Mouse (Mus musculus) c-Kit-positive CD71-positive TER-119-negative erythroid progenitor cells, embryonic 14.5 days (primary cell): ENCODE data around the gene Abcb11.
"Not testable (repeated sequence)": the region's sequence is repeated elsewhere in the genome, so short reads cannot be mapped to it uniquely, and the experiment has no call there.

ENCODE experiments used
- DNase-seq: peaks from one replicate; pipeline ENCODE4 v3.0.0-alpha.2; 2013; ENCODE audit warnings: low read depth

Abcb11 gene

GRCm38 (mm10) chr2:69342496-69343221, at the start of gene Abcb11:
TSS of gene Abcb11 (minus strand) at chr2:69342616.
- no peak for DNase-seq

GRCm38 (mm10) chr2:69386118-69386871, 43.9 kb upstream of the Abcb11 start:
- DNase-seq, result no peak

- no peak for DNase-seq
Measured at GRCm38 (mm10) chr2:69382838-69383237, 40.4 kb upstream of the Abcb11 start.

GRCm38 (mm10) chr2:69381740-69382139, 39.3 kb upstream of the Abcb11 start:
- DNase-seq, result no peak

- no peak for DNase-seq
Measured at GRCm38 (mm10) chr2:69380281-69380680, 37.9 kb upstream of the Abcb11 start, which contains the start of gene Dhrs9. TSS of gene Dhrs9 (plus strand) at chr2:69380445.

GRCm38 (mm10) chr2:69379801-69380200, 37.4 kb upstream of the Abcb11 start:
- DNase-seq, result no peak

- DNase-seq, result no peak
Measured at GRCm38 (mm10) chr2:69376780-69377179, 34.4 kb upstream of the Abcb11 start.

GRCm38 (mm10) chr2:69365275-69365674, 22.9 kb upstream of the Abcb11 start:
- no peak for DNase-seq

- no peak for DNase-seq
Measured at GRCm38 (mm10) chr2:69364831-69365230, 22.4 kb upstream of the Abcb11 start.

- not testable (repeated sequence) for DNase-seq
Measured at GRCm38 (mm10) chr2:69355402-69355801, 13.0 kb upstream of the Abcb11 start.

GRCm38 (mm10) chr2:69341506-69341905, 910 bp downstream of the Abcb11 start:
- no peak for DNase-seq

- DNase-seq, result not testable (repeated sequence)
Measured at GRCm38 (mm10) chr2:69331523-69331922, 10.9 kb downstream of the Abcb11 start.

GRCm38 (mm10) chr2:69328509-69329163, 13.8 kb downstream of the Abcb11 start:
- DNase-seq, result no peak

GRCm38 (mm10) chr2:69324881-69325660, 17.3 kb downstream of the Abcb11 start:
- no peak for DNase-seq

- no peak for DNase-seq
Measured at GRCm38 (mm10) chr2:69323018-69323417, 19.4 kb downstream of the Abcb11 start.

GRCm38 (mm10) chr2:69321457-69321856, 21.0 kb downstream of the Abcb11 start:
- no peak for DNase-seq

GRCm38 (mm10) chr2:69311337-69311736, 31.1 kb downstream of the Abcb11 start:
- no peak for DNase-seq

GRCm38 (mm10) chr2:69308136-69308535, 34.3 kb downstream of the Abcb11 start:
- no peak for DNase-seq

- not testable (repeated sequence) for DNase-seq
Measured at GRCm38 (mm10) chr2:69300568-69300967, 41.8 kb downstream of the Abcb11 start.

- no peak for DNase-seq
Measured at GRCm38 (mm10) chr2:69294508-69294907, 47.9 kb downstream of the Abcb11 start.

- DNase-seq, result no peak
Measured at GRCm38 (mm10) chr2:69288989-69289388, 53.4 kb downstream of the Abcb11 start.

GRCm38 (mm10) chr2:69275875-69276274, 66.5 kb downstream of the Abcb11 start:
- DNase-seq, result no peak
